Mouse (Mus musculus) stomach, postnatal 0 days (tissue): ENCODE data around the gene Veph1. TPM values are rescaled to one million over a fixed set of nuclear protein-coding genes. Genes with fewer than 3 reads are reported as not detected.

Experiments used
- ATAC-seq: fragments of 200-750 bp; cut with Nextera tagmentation; 2 replicates; pipeline ENCODE4 v1.8.0; 2017; ENCODE audit not compliant: low FRiP score, low TSS enrichment
- DNase-seq: peaks from one replicate; pipeline ENCODE4 v3.0.0-alpha.2; 2016; ENCODE audit warnings: low spot score
- H3K27ac ChIP-seq: fragments of 300-500 bp; sonication (generic); replicated peaks from 2 replicates; pipeline ENCODE4 v1.5.1; 2014; ENCODE audit warnings: mild to moderate bottlenecking, control low read depth
- H3K27me3 ChIP-seq: fragments of 300-500 bp; sonication (generic); 2 replicates; pipeline ENCODE4 v1.6.1; 2014; ENCODE audit warnings: low read length; ENCODE audit not compliant: control insufficient read depth, insufficient read depth
- H3K36me3 ChIP-seq: fragments of 300-500 bp; sonication (generic); 2 replicates; pipeline ENCODE4 v1.6.1; 2014; ENCODE audit warnings: low read length, mixed read lengths; ENCODE audit not compliant: control insufficient read depth, insufficient read depth
- H3K4me1 ChIP-seq: fragments of 300-500 bp; sonication (generic); replicated peaks from 2 replicates; pipeline ENCODE4 v1.6.1; 2014; ENCODE audit warnings: antibody characterized with exemption; ENCODE audit not compliant: control insufficient read depth, insufficient read depth
- H3K4me2 ChIP-seq: fragments of 300-500 bp; sonication (generic); replicated peaks from 2 replicates; pipeline ENCODE4 v1.6.1; 2014; ENCODE audit warnings: low read depth, mild to moderate bottlenecking, control low read depth, moderate library complexity
- H3K4me3 ChIP-seq: fragments of 300-500 bp; sonication (generic); 2 replicates; pipeline ENCODE4 v1.5.1; 2014; ENCODE audit warnings: low read depth, low read length, control low read depth
- H3K9ac ChIP-seq: fragments of 300-500 bp; sonication (generic); 2 replicates; pipeline ENCODE4 v1.6.1; 2014; ENCODE audit warnings: mild to moderate bottlenecking, low read length, control low read depth, mixed read lengths
- H3K9me3 ChIP-seq: fragments of 300-500 bp; sonication (generic); 2 replicates; pipeline ENCODE4 v1.6.1; 2016; ENCODE audit warnings: low read length; ENCODE audit not compliant: control insufficient read depth
- CTCF ChIP-seq: IDR thresholded peaks from 2 replicates; pipeline ENCODE4 v1.5.1; 2016; ENCODE audit warnings: antibody characterized with exemption, low read depth, mild to moderate bottlenecking, moderate library complexity
- EP300 ChIP-seq: optimal IDR thresholded peaks from 2 replicates; pipeline ENCODE3; 2016; ENCODE audit warnings: antibody characterized with exemption
- WGBS: fragments of 180-500 bp; shearing (Covaris S2); extraction: QIAGEN DNeasy Blood & Tissue Kit; methylation state at CpG from one replicate; pipeline ENCODE4 v1.1.7; 2014; 5-methylcytosine and 5-hydroxymethylcytosine counted together
- polyA plus RNA-seq: library from polyadenylated mRNA; unstranded; fragments of >200 nt; fragmentation: Nextera tagmentation; extraction: Ambion mirVana; gene quantifications from 2 replicates; pipeline ENCODE4 v1.2.1, GENCODE M21; 2015

Gene Veph1
- polyA plus RNA-seq, 1 experiment from 2014 or later: 0.02 TPM

DNA sequence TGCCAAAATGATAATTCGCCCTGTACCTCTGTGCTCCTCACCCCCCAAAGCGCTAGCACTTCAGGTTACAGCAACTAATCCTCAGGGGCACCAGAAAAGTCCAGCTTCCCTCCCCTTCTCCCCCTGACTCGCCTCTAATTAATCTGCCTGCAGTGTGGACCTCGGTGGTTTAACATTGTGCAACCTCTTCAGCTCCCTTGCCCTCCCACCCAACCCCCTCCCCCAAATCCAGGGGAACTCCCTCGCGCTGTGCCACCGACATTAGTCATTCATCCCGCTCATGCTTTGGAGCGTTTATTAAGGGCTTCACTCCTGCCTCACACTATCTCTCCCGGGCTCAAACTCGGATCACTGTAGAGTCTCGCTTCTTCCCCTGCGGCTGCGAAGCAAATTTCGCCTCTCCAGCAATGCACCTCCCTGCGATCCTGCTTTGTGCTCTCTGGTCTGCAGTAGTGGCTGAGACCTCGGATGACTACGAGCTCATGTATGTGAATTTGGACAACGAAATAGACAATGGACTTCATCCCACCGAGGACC is 76.9 kb downstream of the Veph1 start, which contains the start of gene Ptx3:
Gene Ptx3, plus strand, starts transcription at position 256 of the 537 bp plus-strand sequence.
- peak within 1 kb of the TSS; percentile 53 for H3K9ac ChIP-seq
- no peak for TF ChIP-seq CTCF
- TF ChIP-seq EP300: no peak
- H3K9me3 ChIP-seq: no peaks in the 10 kb centered on the region
- no peak within 1 kb of the TSS for H3K27ac ChIP-seq
- WGBS: 12% methylated on average over 20 of the region's 20 CpGs
- peak within 1 kb of the TSS; percentile 49 for H3K4me3 ChIP-seq
- no peaks in the 10 kb centered on the region for H3K27me3 ChIP-seq
- ATAC-seq: no peak
- no peaks in the 10 kb centered on the region for H3K36me3 ChIP-seq
- no peaks in the 10 kb centered on the region for H3K4me1 ChIP-seq
- peak within 1 kb of the TSS; percentile 88 for H3K4me2 ChIP-seq
- DNase-seq: no peak

DNA sequence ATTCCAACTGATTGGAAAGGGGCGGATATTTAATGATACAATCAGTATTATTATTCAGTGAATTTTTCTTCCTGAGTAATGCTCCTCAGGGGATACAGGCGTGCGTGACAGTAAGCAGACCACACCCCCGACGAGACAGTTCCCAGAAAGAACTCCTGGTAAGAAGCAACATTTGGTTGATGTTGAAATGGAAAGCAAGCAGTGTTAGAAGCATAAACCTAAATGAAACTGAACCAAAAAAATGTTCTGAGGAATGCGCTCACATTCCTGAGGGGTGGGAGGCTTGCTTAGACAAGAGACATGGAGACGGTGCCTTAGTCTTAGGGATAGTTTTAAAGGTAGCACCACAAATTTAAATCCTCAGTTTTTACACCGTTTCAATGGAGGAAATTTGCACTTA is 80.9 kb downstream of the Veph1 start:
- ATAC-seq: no peak

DNA sequence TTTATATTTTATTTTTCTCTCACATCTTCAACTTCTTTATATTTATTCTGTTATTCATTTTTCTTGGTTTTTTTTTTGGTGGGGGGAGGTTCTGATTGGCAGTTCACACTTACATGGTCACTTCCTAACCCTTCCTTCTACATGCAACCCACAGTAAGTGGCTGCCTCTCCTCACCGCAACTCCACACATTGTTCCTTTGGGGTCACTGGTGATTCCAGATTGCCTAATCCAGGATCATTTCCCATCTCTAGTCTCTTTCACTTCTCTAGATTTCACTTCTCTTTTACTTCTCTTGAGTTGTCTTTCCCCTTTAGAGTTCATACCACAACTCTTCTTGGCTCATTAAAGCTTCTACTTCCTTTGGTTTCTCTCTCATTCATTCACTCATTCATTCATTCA is 83.1 kb downstream of the Veph1 start:
- ATAC-seq (no peak), DNase-seq (no peak)
- no peaks in the 10 kb centered on the region for H3K27me3 ChIP-seq
- TF ChIP-seq CTCF: no peak
- TF ChIP-seq EP300: no peak
- no peaks in the 10 kb centered on the region for H3K4me1 ChIP-seq
- no peaks in the 10 kb centered on the region for H3K9me3 ChIP-seq
- H3K4me3 ChIP-seq: no peak overlapping the region
- H3K9ac ChIP-seq: no peak overlapping the region
- WGBS: 88% methylated on average over 1 of the region's 1 CpGs
- no peaks in the 10 kb centered on the region for H3K36me3 ChIP-seq
- no peak overlapping the region for H3K27ac ChIP-seq
- no peak overlapping the region for H3K4me2 ChIP-seq

More for the DNA sequence above, 80.9 kb downstream of the Veph1 start:
- Histone ChIP-seq H3K27me3 (no peaks in the 10 kb centered on the region), H3K4me2 (no peak overlapping the region), H3K9me3 (no peaks in the 10 kb centered on the region), H3K27ac (no peak overlapping the region), H3K36me3 (no peaks in the 10 kb centered on the region), H3K4me1 (no peaks in the 10 kb centered on the region), H3K4me3 (no peak overlapping the region), H3K9ac (no peak overlapping the region)
- 36% methylated on average over 8 of the region's 8 CpGs for WGBS
- DNase-seq: no peak
- TF ChIP-seq CTCF (no peak), EP300 (no peak)

DNA sequence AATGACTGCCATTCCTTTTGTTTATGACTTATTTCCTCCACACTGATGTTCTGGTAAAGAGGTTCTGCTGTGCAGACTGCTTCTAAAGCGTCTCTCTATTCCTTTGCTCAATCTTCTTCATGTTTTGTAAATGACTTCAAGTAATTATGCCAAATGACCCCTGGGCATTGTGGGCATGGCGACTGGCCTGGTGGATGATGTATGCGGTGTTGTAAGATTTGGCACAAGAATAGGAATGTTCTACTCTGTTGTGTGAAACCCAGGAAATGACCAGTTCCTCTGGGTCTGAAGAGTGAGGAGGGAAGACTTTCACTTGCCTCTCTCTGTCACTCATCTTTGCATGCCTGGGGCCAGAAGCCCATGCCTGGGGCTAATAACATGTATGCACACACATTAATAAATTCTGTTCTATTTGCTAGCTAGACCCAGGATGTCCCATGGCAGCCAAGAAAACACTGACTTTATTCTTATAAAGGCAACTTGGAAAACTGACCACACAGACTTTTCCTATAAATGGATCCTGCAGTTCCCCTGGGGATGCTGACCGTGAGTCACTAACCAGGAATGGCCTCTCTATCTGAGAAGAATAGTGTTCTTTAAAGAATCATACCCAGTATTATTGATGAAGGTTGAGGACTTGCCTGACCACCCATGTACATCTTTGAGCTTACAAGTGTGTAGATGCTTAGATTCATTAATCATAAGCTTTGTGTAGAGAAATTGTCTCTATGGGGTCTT is 87.6 kb downstream of the Veph1 start:
- TF ChIP-seq CTCF (no peak), EP300 (no peak)
- no peak for DNase-seq
- no peaks in the 10 kb centered on the region for H3K9me3 ChIP-seq
- no peak overlapping the region for H3K4me2 ChIP-seq
- H3K4me1 ChIP-seq: no peaks in the 10 kb centered on the region
- WGBS: 82% methylated on average over 4 of the region's 4 CpGs
- ATAC-seq: no peak
- H3K4me3 ChIP-seq: no peak overlapping the region
- H3K36me3 ChIP-seq: no peaks in the 10 kb centered on the region
- H3K27me3 ChIP-seq: no peaks in the 10 kb centered on the region
- H3K27ac ChIP-seq: no peak overlapping the region
- no peak overlapping the region for H3K9ac ChIP-seq

GRCm38 (mm10) chr3:66193910-66194562 is 102.6 kb downstream of the Veph1 start:
- H3K27ac ChIP-seq: no peak overlapping the region

DNA sequence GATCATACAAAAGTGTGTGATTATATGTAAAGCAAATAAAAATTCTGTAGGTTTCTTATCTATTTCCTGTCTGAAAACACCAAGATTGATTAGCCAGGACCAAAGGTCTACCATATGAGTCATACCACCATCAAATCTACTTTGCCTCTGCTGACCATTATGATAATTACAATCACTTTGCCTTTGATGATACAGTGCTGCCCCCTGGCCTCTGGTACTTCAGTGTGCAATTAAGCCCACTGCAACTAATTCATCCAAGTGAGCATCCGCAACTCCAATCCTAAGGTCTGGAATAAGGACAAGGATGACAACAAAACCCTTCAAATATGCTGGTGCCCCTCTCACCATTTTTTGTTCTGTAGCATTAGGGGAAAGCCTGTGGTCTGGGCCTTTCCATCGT is 117.0 kb downstream of the Veph1 start:
- no peak overlapping the region for H3K4me3 ChIP-seq
- DNase-seq (no peak), ATAC-seq (no peak)
- no peak overlapping the region for H3K27ac ChIP-seq
- WGBS: 68% methylated on average over 2 of the region's 2 CpGs
- no peaks in the 10 kb centered on the region for H3K36me3 ChIP-seq
- H3K9me3 ChIP-seq: no peaks in the 10 kb centered on the region
- no peak overlapping the region for H3K9ac ChIP-seq
- no peaks in the 10 kb centered on the region for H3K27me3 ChIP-seq
- H3K4me1 ChIP-seq: no peaks in the 10 kb centered on the region
- TF ChIP-seq CTCF (peak; percentile 55), EP300 (no peak)
- H3K4me2 ChIP-seq: no peak overlapping the region

More at GRCm38 (mm10) chr3:66193910-66194562, 102.6 kb downstream of the Veph1 start:
- ATAC-seq (no peak), DNase-seq (no peak)
- TF ChIP-seq CTCF (no peak), EP300 (no peak)
- no peak overlapping the region for H3K4me2 ChIP-seq
- 78% methylated on average over 3 of the region's 3 CpGs for WGBS
- no peak overlapping the region for H3K9ac ChIP-seq
- no peak overlapping the region for H3K4me3 ChIP-seq
- no peaks in the 10 kb centered on the region for H3K36me3 ChIP-seq
- no peaks in the 10 kb centered on the region for H3K4me1 ChIP-seq
- no peaks in the 10 kb centered on the region for H3K27me3 ChIP-seq
- H3K9me3 ChIP-seq: no peaks in the 10 kb centered on the region
